9 mouse cellular contexts compared by ENCODE assay signal in the genomic region with DNA sequence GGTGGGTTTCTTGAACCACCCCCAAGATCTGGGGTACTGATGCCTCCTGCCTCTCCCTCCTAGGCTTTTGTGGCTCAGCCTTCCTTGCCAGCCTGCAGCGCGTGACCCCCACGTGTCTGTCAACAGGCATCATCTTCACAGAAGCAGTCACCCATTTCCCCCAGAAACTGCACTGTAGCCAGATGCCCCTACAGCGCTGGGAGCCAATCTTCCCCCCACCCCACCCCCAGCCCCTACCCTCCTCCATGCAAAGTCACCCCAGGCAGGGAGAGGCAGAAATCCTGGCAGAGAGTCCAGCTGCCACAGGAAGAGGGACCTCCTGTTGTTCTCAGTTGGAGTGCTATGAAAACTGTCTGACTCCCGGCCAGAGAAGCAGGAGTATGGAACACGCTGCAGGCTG. TPM values are rescaled to one million over a fixed set of nuclear protein-coding genes. Genes with fewer than 3 reads are reported as not detected.
DNase-seq lines count a peak whose midpoint lies in the region; ATAC-seq and TF ChIP-seq lines count a peak whose summit lies in the region.
"Had no signal": no experiment of that assay in that cellular context is flagged by ENCODE, and none has a peak within 500 bp of the region (broad histone marks: within the 10 kb centered on the region; RNA-seq: fewer than 3 reads in every experiment).

No protein-coding gene starts in this region.

- TF ChIP-seq CTCF in gastrocnemius, adult 2 months (IDR thresholded peaks at IDR 0.05) = no peak

- intact Hi-C loops in gastrocnemius, adult 2 months (cut with DNase I) = no loop called here

- no peaks in the 10 kb centered on the region for H3K36me3 ChIP-seq in kidney, embryonic 14.5 days (ENCODE audit: control insufficient read depth, insufficient read depth, low read length)

- no peak; the same call in 1 of the 2 replicates for ATAC-seq in kidney, embryonic 14.5 days (ENCODE audit: low FRiP score, low TSS enrichment)

- no peaks in the 10 kb centered on the region for H3K4me1 ChIP-seq in kidney, embryonic 14.5 days (ENCODE audit: control insufficient read depth, insufficient read depth, low read length)

- H3K4me2 ChIP-seq in kidney, embryonic 14.5 days (replicated peaks; ENCODE audit: low read depth, low read length) = peak overlapping the region; percentile 0; the same call in 1 of the 2 replicates

- no peak overlapping the region for H3K4me3 ChIP-seq in kidney, embryonic 14.5 days (ENCODE audit: low read length)
- no peak overlapping the region for H3K4me3 ChIP-seq in gastrocnemius, adult 2 months

- WGBS in kidney, embryonic 14.5 days = 5% methylated on average over 6 of the region's 6 CpGs

- peak; percentile 70 to 84 for DNase-seq in cerebellum, postnatal 14 days
- no peak for DNase-seq in cerebellum, adult 11 months
- no peak for DNase-seq in kidney, adult 8-10 months
- DNase-seq in MN1 (ENCODE audit: low spot score) = peak; percentile 59
- peak; percentile 29 for DNase-seq in heart, postnatal 4 days
- no peak for DNase-seq in liver
- DNase-seq in gastrocnemius, adult 2 months = no peak
- DNase-seq: gastrocnemius, postnatal 36 days had no signal

- H3K27ac ChIP-seq in kidney, embryonic 14.5 days (ENCODE audit: low read depth, low read length) = no peak overlapping the region
- no peak overlapping the region for H3K27ac ChIP-seq in gastrocnemius, adult 2 months

- no peak overlapping the region for H3K9ac ChIP-seq in kidney, embryonic 14.5 days (ENCODE audit: low read depth, low read length)

- no peaks in the 10 kb centered on the region for H3K9me3 ChIP-seq in kidney, embryonic 14.5 days (ENCODE audit: control insufficient read depth, low read length)

- H3K27me3 ChIP-seq in kidney, embryonic 14.5 days (ENCODE audit: control insufficient read depth, insufficient read depth, low read length) = no peaks in the 10 kb centered on the region

RNA-seq across cellular contexts. Expression of gene Zfp385c, which starts 35.8 kb away (rescaled TPM):
- polyA plus RNA-seq in kidney, embryonic 14.5 days (2014; fragmentation: Nextera tagmentation; extraction: Ambion mirVana) = 0.40 and 0.50 TPM in 2 replicates
- under 1 TPM; 0.56 to 0.60 TPM for total RNA-seq in heart, postnatal 4 days (2021)
- under 1 TPM in 1 of 2 experiments, not detected in 1; 0.39 TPM for total RNA-seq in gastrocnemius, adult 2 months (2021)

RNA-seq across cellular contexts. Expression of gene Dnajc7, which starts 36.5 kb away (rescaled TPM):
- polyA plus RNA-seq in kidney, embryonic 14.5 days (2014; fragmentation: Nextera tagmentation; extraction: Ambion mirVana) = 86.2 and 126 TPM in 2 replicates
- 100 to 1,000 TPM; 223 to 232 TPM for total RNA-seq in heart, postnatal 4 days (2021)
- total RNA-seq in gastrocnemius, adult 2 months (2021) = 100 to 1,000 TPM; 116 TPM

RNA-seq across cellular contexts. Expression of gene Nkiras2, which starts 37.4 kb away (rescaled TPM):
- 63.6 and 67.6 TPM in 2 replicates for polyA plus RNA-seq in kidney, embryonic 14.5 days (2014; fragmentation: Nextera tagmentation; extraction: Ambion mirVana)
- total RNA-seq in heart, postnatal 4 days (2021) = 10 to 100 TPM; 53.7 to 57.7 TPM
- 10 to 100 TPM; 15.3 to 21.9 TPM for total RNA-seq in gastrocnemius, adult 2 months (2021)

RNA-seq across cellular contexts. Expression of gene Dhx58, which starts 47.6 kb away (rescaled TPM):
- polyA plus RNA-seq in kidney, embryonic 14.5 days (2014; fragmentation: Nextera tagmentation; extraction: Ambion mirVana) = 3.2 TPM in 2 replicates
- total RNA-seq in heart, postnatal 4 days (2021) = under 1 TPM; 0.62 to 0.83 TPM
- total RNA-seq in gastrocnemius, adult 2 months (2021) = under 1 TPM; 0.38 to 0.39 TPM

RNA-seq across cellular contexts. Expression of gene Kat2a, which starts 55.8 kb away (rescaled TPM):
- 44.3 and 74.5 TPM in 2 replicates for polyA plus RNA-seq in kidney, embryonic 14.5 days (2014; fragmentation: Nextera tagmentation; extraction: Ambion mirVana)
- total RNA-seq in heart, postnatal 4 days (2021) = 10 to 100 TPM; 17.5 to 18.0 TPM
- 10 to 100 TPM; 11.9 to 12.1 TPM for total RNA-seq in gastrocnemius, adult 2 months (2021)

Comparison
In these comparisons a context has a peak if more than half of its experiments do, and no peak if none do; other contexts are left out.
1. DNase-seq: peak in cerebellum, postnatal 14 days (2 of 2), MN1 (single experiment) and heart, postnatal 4 days (single experiment); none in cerebellum, adult 11 months (single experiment), kidney, adult 8-10 months (0 of 2), liver (single experiment) and gastrocnemius, adult 2 months (single experiment).